Mouse (Mus musculus) adrenal gland, adult 8-10 months (tissue): ENCODE results near the gene Hist1h4a. TPM values are rescaled to one million over a fixed set of nuclear protein-coding genes. Genes with fewer than 3 reads are reported as not detected.
"Not testable (repeated sequence)": the region's sequence is repeated elsewhere in the genome, so short reads cannot be mapped to it uniquely, and the experiment has no call there.

Experiments
- DNase-seq: peaks from one replicate; pipeline ENCODE4 v3.0.0; 2022
- total RNA-seq, 4 experiments: library from RNA; stranded (reverse); gene quantifications; 2 replicates each; pipeline ENCODE4 v1.2.4; 2022

Gene Hist1h4a
- total RNA-seq, 4 experiments from 2014 or later = 18.1 to 29.1 (median 26.8) TPM

- DNase-seq = no peak
Measured at GRCm38 (mm10) chr13:23757921-23758320, 3.1 kb downstream of the Hist1h4a start.

DNA sequence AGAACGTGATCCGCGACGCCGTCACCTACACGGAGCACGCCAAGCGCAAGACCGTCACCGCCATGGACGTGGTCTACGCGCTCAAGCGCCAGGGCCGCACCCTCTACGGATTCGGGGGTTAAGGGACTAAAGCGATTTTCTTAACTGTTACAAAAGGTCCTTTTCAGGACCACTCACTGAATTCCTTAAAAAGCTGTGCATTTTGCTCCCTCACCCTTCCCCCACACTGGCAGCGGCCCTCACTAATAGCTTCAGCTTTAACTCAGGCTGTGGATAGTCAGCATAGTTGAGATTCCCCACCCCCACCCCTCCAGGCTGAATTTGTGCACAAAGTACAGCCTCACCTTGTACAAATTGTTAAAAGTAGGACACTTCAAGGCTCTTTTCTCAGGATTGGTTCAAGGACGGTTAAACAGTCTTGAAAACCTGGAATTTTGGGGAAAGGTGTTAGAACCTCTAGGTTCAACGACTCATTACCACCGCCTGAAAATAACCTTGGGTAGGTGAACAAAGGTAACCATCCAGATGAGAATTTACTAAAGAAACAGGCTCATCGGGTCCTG, 3.7 kb downstream of the Hist1h4a start:
- no peak for DNase-seq

DNA sequence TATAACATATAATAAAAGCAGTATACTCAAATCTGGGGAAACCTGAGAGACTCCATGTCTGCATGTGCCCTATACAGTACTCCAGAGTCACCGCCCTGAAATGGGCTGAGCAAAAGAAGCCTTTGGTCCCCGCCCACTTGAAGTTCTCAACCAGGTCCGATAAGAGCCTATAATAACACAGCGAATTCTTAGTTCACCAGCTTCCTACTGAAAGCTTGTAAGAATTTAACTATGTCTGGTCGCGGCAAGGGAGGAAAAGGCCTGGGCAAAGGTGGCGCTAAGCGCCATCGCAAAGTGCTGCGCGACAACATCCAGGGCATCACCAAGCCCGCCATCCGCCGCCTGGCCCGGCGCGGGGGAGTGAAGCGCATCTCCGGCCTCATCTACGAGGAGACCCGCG, 4.2 kb downstream of the Hist1h4a start, which contains the start of gene Hist1h4b:
Gene Hist1h4b (plus strand): TSS at position 224 of the 400 bp plus-strand sequence.
- DNase-seq = peak; percentile 82

DNA sequence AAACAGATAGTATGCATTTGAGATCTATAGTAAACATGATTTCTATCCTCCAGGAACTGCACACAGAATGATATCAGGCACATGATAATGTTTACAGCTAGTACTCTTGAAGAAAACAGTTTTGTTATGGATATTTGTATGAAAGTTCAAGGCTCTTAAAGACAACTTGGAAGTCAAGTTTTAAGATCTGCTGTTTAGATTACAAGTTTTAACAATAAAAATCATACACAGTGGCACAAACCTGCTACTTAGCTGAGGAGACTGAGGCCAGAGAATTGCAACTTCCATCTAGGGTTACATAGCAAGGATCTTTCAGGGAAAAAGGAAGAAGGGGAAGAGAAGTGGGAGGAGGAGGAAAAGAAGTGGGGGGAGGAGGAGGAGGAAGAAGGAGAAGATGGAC, 6.0 kb downstream of the Hist1h4a start:
- DNase-seq = no peak

DNA sequence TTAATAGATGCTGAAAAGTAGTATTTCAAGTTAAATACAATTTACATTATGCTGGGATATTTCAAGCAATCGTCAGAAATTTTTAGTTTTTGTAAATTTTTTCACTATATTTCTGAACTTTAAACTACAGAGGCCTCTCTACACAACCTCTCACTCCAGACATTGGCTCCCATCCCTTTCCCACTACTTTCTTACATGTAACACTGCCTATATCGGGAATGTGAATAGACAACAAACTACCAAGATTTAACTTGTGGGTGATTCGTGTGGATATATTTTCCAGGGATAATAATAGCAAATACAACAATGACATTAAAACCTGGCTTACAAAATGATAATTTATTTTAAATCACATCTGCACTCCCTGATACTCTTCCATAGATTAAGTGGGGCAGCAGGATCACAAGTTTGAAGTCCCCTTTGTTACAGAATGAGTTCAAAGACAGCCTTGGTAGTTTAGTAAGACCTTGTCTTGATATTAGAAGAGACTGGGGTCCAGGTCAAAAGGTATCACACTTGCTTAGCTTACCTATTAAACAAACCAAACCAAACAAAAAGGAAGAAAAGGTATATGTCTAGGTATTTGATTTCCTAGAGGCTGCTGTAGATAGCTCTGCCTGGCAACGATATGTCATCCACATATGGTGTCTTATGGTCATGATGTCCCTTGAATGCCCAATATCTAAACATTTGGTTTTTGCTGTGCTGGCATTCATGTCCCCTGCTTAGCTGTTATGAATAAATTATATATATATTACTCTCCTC, 7.5 kb downstream of the Hist1h4a start:
- DNase-seq = no peak

GRCm38 (mm10) chr13:23752742-23753172, 8.3 kb downstream of the Hist1h4a start:
- DNase-seq = no peak

DNA sequence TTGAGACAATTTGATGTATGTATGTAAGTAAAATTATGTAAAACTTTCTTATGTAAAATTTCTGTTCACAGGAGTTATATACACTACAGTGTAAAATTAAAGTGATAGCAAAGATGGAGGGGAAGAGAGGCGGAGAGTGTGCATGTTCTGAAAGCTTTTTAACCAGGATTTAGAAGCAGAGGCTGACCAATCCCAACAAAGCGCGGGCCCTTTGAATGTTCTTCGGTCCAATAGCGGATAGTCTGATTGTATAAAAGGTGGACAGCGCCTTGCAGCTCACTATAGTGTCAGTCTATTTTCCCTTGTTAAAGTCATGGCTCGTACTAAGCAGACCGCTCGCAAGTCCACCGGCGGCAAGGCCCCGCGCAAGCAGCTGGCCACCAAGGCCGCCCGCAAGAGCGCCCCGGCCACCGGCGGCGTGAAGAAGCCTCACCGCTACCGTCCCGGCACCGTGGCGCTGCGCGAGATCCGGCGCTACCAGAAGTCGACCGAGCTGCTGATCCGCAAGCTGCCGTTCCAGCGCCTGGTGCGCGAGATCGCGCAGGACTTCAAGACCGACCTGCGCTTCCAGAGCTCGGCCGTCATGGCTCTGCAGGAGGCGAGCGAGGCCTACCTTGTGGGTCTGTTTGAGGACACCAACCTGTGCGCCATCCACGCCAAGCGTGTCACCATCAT, 8.8 kb downstream of the Hist1h4a start, which contains the start of gene Hist1h3b:
Gene Hist1h3b (plus strand): TSS at position 201 of the 675 bp plus-strand sequence.
- DNase-seq = peak; percentile 80

- DNase-seq = no peak
Measured at GRCm38 (mm10) chr13:23751478-23751956, 9.5 kb downstream of the Hist1h4a start.

DNA sequence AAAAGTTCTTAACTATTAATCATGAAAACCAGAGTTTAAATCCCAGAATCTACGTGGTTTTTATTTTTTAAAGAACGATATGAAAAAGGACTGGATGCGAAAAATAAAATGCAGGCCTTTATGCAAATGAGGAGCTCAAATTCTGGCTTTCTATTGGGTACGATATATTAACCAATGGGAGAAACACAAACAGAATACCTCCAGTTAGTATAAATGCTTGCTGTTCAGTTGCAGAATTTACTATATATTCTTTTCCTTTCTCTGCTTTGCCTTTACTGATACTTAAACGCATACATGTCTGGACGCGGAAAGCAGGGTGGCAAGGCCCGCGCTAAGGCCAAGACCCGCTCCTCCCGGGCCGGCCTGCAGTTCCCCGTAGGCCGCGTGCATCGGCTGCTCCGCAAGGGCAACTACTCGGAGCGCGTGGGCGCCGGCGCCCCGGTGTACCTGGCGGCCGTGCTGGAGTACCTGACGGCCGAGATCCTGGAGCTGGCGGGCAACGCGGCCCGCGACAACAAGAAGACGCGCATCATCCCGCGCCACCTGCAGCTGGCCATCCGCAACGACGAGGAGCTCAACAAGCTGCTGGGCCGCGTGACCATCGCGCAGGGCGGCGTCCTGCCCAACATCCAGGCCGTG, 10.1 kb downstream of the Hist1h4a start, which contains the start of gene Hist1h2ab:
Gene Hist1h2ab (plus strand): TSS at position 288 of the 639 bp plus-strand sequence.
- DNase-seq = not testable (repeated sequence)

DNA sequence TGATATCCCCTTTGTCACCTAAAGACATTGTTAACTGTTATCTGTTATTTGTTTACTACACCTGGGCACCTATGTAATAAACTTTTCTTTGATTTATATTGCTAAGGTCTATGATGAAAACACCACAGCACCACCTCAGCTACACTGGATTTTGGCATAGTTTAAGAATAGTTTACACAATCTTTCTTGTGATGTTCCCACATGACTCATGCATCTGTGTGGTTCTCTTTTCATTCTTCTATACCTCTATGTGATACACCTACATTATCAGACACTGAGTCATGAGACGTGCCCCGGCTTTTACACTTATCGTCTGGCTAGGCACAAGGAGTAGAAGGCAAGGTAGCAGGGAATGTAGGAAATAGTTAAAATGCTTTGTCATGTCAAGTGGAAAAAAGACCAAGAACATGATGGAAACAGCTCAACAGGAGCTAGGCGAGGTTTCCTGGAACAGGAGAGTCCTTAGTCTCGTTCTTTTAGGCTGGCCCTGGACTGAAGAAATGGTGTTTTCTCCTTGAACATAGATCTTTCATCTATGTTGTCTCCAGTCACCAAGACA, 11.4 kb downstream of the Hist1h4a start:
- no peak for DNase-seq

DNA sequence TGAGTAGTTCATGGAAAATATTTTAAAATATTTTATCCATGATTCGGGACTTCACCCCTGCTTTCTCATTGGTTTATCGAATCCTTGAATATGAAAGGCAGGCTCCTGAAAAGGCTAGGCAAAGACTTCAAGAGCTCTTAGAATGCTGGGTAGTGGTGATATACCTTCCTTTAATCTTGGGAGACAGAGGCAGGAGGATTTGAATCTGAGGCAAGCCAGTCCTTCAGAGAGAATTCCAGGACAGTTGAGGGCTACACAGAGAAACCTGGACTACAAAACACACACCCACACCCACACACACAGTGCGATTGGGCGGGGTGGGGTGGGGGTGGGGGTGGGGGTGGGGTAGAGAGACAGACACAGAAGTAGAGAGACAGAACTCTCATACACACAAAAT, 13.1 kb downstream of the Hist1h4a start:
- no peak for DNase-seq

GRCm38 (mm10) chr13:23747081-23747891, 13.7 kb downstream of the Hist1h4a start:
- no peak for DNase-seq

GRCm38 (mm10) chr13:23746201-23747080, 14.6 kb downstream of the Hist1h4a start, which contains the start of gene Hist1h2bb:
Gene Hist1h2bb, plus strand, starts transcription at chr13:23746734.
- DNase-seq = peak; percentile 67

GRCm38 (mm10) chr13:23745381-23746161, 15.5 kb downstream of the Hist1h4a start, which contains the start of gene Hist1h3c:
Gene Hist1h3c, minus strand, starts transcription at chr13:23745602.
- DNase-seq = peak; percentile 72

DNA sequence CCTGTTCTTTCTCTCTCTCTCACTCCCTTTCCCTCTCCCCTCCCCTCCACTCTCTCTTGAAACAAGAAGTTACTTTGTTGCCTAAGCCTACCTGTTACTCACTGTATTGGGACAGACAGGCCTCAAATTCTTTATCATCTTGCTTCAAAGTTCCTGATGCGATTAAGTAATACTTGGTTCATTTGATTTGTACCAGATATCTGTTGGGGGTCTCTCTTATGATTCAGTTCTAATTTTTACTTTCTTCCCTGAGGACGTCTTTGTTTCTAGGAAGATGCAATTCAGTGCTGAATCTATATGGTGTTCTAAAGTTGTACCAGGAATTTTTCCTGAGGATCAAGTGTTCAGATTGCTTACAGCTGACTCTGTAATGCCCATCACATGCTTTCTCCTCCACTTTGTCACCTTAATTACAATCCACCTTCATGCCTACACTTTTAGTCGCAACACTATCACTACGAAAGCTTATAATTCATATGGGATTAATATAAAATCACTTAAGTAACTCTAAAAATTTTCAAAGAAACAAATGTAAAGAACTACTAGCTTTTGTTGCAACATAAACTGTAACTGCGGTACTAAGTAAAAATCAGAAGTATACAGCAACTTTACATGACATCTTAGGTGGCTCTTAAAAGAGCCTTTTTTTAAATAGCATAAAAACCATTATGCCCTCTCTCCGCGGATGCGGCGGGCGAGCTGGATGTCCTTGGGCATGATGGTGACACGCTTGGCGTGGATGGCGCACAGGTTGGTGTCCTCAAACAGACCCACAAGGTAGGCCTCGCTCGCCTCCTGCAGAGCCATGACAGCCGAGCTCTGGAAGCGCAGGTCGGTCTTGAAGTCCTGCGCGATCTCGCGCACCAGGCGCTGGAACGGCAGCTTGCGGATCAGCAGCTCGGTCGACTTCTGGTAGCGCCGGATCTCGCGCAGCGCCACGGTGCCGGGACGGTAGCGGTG, 16.3 kb downstream of the Hist1h4a start:
- DNase-seq = no peak

DNA sequence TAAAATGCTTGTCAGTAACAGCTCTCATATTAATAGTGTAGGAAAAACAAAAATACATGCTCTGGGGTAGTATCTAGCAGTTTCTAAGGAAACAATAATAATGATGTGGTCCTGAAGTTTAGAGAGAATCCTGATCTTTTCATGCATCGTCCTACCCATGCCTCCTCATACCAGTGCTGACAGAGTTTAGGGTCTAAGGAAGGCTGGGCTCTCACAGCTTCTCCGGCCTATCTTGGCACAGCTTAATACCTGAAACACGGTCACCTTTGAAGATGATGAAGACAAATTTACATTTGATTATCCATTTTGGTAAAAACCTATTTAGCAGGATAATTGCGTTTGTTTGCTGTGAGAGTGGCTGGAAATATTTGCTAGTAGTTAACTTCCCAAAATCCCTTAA, 17.1 kb downstream of the Hist1h4a start:
- no peak for DNase-seq

- DNase-seq = no peak
Measured at GRCm38 (mm10) chr13:23743215-23743614, 17.8 kb downstream of the Hist1h4a start.

DNA sequence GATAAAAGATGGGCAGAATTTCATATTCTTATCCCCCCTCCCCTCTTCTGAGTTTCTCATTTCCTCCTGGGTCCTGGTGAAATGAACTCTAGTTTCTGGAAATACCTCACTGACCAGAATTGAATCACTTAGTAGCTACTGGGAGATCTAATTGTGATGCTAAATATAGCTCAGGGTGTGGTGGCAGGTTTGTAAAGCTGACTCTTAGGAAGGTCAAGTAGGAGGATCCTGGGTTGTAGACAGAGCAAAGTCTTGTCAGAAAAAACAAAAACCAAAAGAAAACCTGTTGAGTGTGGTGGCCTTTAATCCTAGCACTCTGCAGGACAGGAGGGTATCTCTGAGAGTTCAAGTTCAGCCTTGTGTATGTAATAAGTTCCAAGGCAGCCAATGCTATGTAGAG, 19.0 kb downstream of the Hist1h4a start:
- DNase-seq = no peak
